Mouse (Mus musculus): ENCODE measurements at regions not wholly inside any gene's neighbourhood (a gene's known extent, or its start where the extent isn't known, plus 50 kb on each side); places are given as distances from the start of the nearest gene placed in this dataset.
"Not testable (repeated sequence)": the region's sequence is repeated elsewhere in the genome, so short reads cannot be mapped to it uniquely, and the experiment has no call there.

DNA sequence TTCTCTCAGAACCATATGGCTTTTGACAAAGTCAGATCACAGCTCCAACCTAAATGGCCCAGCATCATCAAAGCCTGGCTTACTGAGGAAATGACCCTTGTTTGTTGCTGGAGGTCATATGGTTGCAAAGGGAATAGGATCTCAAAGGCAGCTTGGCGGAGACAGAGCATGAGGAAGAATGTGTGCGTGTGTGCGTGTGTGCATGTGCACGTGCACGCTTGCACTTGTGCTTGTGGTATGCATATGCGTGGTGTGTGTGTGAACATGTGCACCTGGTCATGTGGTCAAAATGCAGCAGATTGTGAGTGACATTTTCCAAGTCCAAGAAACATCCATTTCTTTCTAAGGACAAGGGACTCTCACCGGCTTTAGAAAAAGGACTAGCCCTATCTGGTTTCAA lies 216.9 kb downstream of the Dact1 start:
- DNase-seq (ENCODE audit: low read depth, low spot score), result no peak

DNA sequence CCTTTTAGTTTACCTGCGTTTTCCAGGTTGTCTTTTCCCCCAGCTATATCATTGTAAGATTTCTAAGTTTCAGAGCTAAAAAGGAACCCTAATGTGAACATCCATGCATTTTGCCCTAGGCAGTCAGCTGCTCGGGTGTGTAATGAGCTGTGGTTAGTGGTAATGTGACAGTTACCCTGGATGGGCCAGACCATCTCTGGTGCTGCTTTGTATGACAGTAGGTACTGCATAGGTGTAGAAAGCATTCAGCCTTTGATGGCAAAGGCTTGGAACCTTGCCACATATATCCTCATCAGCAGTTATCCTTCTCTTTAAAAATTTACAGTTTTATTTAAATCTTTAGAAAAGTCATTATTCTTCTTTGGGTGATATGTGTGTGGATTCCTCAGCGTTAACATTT lies 222.5 kb downstream of the Dact1 start:
- DNase-seq (ENCODE audit: low read depth, low spot score), result no peak

DNA sequence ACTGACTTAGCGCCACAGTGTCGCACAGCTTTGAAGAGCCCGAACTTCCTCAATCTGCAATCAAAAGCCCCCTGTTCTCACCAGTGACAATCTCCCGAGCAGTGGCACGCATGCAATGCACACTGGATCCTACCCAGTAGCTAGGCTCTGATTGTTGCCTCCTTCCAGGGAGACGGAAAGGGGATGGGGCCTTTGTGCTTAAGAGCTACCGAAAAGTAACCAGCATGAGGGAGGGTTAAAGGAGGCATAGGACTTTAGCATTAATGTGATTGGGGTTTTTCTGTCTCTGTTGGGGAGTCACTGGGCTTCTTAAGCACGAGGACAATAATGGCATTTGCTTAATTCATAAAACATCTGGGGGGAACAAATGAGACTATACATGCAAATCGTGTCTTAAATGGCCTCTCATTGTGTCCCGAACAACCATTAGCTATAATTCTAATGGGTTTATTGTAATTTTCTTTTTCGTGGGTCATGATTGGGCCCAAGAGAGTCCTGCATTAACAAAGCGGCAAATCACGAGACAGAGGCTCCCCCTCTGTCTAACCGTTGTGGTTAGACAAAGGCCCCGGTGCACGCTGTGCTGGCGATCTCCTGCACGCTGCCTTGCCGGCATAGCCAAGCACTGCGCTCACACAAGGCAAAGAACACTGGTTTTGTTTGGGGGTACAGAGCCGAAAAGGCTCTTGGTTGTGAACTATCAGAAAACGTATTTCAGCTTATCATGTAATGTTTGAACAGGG lies 223.2 kb downstream of the Dact1 start:
- no peak for DNase-seq (ENCODE audit: low read depth, low spot score)

DNA sequence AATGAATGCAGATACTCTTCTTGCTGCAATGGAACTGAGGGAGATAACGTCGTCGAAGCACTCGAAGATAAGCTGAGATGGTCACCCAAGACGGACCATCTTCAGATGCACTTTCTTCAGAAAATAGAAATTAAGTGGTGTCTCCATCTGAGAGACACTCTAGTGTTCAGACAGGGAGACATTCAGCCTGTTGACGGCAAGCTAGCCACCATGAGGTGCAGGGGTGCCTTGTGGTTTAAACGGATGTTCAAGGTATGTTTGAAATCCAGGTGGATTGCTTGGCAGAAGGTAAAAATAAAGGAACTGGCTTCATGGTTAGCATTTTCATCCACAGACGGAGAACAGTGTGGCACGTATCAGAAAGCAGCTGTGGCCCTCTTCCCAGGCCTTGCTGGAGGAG lies 224.0 kb downstream of the Dact1 start:
- no peak for DNase-seq (ENCODE audit: low read depth, low spot score)

DNA sequence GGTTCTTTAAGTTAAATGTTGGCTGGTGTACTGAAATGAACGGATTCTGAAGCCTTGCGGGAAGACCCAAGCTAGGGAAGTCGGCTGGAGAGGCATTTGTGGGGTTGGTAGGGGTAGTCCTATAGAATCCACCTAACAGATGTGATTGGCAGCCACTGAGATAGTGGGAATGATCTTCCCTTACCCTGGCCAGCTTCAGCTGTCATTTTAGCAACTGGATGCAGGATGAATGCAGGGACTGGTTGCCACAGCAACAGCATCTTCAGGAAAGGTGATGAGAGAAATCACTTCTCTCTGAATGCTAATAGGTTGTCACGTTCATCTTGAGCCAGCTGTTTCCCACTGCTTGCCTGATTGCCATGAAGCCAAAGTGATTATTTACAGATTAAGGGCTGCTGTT lies 224.5 kb downstream of the Dact1 start:
- DNase-seq (ENCODE audit: low read depth, low spot score), result no peak

DNA sequence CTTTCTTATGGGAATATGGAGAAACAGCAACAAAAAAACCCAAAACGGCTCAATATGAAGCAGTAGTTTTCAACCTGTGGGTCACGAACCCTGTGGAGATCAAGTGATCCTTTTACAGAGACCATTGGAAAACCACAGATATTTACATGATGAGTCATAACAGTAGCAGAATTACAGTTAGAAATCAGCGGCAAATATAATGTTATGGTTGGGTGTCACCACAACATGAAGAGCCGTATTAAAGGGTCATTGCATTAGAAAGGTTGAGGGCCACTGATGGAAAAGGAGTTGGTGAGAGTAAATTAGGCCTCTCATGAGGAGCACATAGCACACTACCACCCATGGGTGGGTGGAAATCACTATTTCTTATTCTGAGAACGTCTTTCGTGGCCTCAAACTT lies 225.6 kb downstream of the Dact1 start:
- no peak for DNase-seq (ENCODE audit: low read depth, low spot score)

DNA sequence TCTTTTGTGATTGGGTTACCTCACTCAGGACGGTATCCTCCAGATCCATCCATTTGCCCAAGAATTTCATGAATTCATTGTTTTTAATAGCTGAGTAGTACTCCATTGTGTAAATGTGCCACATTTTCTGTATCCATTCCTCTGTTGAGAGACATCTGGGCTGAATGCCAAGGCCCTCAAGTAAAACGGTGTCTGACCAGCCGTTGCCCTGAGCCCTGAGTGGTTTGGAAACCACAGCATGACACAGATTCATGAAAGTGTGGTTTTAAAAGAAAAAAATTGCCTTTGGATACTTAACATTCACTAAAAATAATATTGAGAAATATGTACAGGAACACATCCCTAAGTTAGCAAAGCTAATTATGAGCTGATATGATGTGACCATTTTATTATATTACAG lies 226.1 kb downstream of the Dact1 start:
- not testable (repeated sequence) for DNase-seq (ENCODE audit: low read depth, low spot score)

DNA sequence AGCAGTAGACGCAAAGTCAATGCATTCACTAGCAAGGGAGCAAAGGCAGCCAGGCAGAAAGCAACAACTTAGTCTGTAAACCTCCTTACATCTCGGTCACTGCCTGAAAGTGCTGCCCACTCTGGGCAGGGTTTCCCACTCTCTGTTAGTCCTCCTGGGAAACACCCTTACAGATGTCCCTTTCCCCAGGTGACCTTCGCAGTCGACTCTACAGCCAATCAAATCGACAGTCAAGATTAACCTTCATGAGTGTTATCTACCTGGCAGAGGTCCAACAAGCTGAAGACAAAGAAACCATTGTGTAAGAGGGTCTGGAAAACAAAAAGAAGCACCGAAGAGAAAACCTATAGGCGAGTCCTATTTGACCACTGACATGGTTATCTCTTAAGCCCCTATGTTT lies 229.0 kb downstream of the Dact1 start:
- DNase-seq (ENCODE audit: low read depth, low spot score), result no peak

DNA sequence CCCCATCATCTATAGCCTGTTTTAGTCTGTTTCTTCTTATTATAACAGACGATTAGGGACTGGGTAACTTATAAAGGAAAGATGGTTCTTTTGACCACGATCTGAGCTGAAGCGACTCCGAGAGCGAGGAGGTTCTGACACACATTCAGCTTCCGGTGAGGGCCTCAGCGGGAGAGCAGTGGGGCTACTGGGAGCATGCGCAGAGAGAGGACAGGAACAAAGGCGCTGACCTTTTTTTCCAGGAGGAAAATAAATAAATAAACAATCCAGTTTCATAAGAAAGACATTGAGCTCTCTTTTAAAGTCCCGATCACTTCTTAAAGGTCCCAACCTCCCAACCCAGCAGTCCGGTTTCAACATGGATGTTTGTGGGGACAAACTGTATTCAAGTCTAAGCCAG lies 230.6 kb downstream of the Dact1 start:
- no peak for DNase-seq (ENCODE audit: low read depth, low spot score)

DNA sequence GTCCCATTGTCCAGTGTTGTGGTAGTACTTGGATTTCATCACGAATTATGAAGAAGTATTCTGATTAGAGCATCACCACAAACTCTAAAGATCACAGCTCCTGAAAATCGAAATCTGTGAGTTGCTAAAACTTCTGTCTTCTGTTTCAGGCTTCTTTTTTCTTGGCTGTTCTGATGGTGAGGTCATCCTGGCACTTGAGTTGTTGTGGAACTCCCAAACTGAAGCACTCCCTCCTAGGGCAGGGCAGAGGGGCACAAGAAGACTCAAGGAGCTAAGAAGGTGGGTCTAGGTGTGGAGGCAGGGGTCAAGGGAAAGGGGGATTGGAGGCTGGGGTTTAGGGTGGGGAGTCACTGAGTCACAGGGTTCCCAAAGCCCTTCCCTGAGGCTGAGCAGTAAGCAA lies 232.3 kb downstream of the Dact1 start:
- no peak for DNase-seq (ENCODE audit: low read depth, low spot score)

DNA sequence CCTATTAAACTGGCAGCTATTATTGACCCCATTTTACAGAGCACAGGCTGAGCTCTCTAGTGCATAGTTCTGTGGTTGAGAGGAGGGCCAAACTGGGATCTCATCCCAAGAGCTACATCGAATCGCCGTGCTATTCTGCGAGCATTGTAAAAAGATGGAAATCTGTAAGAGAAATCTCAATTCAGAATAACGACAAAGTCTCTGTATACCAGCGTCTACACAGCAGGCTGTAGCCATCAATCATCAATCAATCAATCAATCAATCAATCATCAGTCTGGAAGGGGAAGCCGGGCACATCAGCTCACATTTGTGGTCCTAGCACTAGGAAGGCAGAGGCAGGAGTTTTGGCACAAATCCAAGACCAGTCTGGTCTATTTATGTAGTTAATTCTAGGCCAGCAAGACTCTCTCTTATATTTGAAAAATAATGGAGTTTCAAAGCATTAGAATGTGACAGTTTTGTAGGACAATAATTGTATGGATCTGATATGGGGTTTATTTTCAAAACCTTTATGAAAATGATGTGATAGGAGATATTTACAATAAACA lies 234.0 kb downstream of the Dact1 start:
- no peak for DNase-seq (ENCODE audit: low read depth, low spot score)

DNA sequence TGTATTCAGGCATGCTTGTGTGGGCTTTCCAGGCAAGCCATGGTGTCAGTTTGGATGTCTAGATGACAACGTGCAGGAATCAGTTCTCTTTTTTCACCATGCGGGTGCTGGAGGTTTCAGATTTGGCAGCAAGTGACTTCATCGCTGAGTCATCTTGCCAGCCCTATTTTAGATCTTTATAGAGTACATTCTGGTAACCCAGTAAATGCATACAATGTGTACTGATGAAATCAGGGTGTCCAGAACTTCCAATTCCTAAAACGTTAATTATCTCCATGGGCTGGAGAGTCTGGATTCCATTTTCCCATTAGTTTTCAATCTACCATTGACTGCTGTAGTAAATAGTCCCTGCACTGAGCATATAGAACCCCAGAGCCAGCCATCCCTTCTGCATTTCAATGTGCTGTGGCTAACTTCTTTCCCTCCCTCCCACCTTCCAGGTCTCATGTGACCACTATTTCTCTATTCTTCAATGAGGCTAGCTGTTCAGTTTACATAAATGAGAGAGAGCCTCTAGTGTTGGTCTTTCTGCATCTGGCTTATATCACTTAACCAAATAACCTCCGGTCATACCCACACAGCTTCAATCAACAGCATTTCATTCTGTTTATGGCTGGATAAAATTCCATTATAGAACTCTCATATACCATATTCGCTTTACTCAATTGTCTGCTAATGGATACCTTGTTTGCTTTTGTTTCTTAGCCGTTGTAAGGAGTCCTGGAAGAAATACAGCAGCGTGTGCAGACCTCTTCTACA lies 234.9 kb downstream of the Dact1 start:
- DNase-seq (ENCODE audit: low read depth, low spot score), result no peak

DNA sequence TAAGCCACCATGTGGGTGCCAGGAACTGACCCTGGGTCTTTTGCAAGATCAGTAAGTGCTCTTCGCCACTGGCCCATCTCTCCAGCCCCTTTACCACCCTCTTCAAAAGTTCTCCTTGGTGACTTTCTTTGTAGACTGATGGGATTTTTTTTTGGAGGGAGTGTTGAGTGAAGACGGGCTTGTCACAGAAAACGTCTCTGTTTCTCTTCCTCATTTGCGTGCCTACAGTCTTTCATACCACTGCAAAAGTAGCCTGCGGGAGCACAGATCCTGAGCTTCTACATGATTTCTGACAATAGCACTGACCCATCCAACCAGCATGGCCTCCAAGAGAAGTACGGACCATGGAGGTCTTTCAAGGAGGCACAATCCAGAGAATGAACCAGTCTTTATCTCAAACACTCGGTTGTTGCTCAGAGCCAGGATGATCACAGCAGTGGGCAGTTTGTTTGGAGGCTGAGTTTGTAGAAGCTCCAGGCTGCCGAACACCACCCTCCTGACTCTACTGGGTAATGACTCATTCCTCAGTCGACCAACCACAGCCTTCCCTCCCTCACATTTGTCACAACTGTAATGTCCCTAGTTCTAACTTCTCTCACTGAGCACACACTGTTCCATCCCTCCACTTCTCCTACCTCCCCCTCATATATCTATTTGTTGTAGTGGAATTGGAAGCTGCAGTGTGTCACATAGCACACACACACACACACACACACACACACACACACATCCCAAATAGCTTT lies 237.0 kb downstream of the Dact1 start:
- DNase-seq (ENCODE audit: low read depth, low spot score), result no peak

DNA sequence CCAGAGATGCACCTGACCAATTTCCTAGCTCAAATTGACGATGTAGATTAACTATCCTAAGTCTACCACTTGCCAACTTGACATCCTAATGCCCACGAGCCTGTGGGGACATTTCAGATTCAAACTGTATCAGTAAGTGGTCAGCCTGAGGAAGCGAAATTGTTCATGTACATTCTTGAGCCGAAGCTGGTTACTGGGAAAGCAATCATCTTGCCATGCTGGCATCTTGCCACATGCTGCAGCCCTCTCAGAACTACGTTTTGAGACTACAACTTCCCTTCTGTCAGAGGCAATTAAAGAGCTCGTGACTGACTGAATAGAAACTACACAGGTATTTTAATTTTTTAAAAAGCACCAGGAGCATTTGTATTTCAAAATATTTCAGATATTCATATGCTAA lies 239.7 kb downstream of the Dact1 start:
- no peak for DNase-seq (ENCODE audit: low read depth, low spot score)

DNA sequence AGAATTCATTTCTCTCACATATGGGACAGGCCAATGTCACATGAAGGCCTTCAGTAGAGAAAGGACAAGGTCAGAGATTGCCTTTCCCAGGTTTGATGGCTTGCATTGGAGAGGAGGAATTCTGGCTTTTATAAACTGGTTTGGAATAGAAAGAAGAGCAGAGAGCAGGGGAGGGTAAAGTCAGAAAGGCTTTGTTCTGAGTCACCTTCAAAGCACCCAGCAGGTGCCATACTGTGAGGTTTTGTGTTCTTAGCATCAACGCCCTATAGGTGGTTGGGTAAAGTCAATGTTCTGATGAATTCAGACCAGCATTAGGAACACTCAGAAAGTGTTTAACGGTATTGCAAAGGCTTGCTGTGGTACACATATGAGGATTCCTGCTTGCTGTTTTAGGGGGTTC lies 244.5 kb downstream of the Dact1 start:
- DNase-seq (ENCODE audit: low read depth, low spot score), result no peak

DNA sequence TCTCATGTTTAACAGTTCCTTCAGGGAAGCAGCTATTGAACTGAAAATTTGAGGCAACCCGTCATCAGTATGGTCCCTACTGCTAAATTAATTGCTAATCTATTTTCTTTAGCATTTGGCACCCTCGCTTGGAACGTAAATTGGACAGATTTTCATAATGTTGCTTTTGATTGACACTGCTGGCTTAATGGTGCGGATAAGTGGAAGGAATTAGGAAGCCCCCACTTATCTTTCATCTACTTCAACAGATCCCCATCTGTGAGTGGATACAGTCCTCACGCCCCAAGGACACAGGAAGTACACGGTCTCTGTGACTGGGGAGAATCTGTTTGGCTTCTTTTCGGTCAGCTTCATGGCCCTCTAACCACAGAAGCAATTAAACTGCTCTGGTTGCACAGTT lies 251.6 kb downstream of the Dact1 start:
- DNase-seq (ENCODE audit: low read depth, low spot score), result no peak

DNA sequence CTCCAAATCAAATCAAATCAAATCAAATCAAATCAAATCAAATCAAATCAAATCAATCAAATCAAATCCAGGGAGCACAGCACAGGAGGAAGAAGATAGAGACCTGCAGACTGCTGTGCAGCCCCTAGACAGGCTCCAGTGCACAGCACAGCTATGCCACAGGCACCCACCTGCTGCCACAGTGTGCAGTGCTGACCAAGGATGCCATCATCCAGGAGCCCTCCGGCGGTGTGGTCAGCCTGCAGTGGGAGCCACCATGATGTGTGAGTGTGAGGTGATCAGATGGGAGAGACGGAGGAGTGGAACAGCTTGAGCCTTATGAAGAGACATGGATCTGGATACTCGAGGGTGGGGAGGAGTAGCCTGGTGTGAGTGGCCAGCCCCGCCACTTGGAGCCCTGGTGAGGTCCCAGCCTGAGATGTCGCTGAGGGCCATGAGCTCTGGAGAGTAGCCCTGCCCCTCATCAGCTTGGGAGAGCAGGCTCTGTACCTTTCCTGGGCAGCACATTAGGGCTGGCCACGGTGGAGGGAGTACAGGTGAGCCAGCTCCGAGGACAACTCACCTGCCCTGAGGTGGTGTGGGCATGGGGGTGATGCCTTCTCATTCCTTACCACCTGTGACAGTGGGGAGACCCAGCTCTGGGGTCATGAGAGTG lies 252.4 kb downstream of the Dact1 start:
- DNase-seq (ENCODE audit: low read depth, low spot score), result no peak

DNA sequence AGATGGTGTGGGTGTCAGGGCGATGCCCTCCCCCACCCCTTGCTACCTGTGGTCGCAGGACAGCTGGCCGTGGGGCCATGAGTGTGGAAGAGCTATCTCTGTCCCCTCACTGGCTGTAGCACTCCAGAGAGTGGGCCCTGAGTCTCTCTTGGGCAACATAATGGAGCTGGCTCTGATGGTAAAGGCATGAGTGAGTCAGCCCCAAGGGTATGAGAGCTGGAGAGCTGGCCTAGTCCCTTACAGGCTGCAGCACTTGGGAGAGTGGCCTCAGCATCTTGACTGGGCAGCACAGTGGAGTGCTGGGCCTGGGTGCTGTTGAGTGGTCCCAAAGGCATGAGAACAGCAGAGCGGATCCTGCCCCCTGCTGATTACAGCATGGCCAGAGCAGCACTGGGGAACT lies 253.5 kb downstream of the Dact1 start:
- DNase-seq (ENCODE audit: low read depth, low spot score), result no peak

DNA sequence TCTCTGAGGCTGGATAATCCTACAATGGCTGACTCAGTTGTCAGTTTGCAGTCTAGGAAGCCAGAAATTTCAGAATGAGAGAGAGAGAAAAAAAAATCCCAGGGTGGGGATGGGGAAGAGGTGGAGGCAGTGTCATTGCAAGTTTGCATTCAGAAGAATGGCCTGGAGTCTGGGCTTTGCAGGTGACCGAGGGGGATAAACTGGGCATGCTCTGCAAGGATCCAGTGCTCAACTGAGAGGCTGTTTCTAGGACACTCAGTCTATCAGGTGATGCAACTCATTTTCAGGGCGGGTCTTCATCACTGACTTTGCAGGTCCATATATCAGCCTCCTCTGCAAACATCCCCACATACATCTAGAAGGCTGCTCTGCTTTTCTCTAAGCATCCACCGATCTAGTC lies 256.7 kb downstream of the Dact1 start:
- no peak for DNase-seq (ENCODE audit: low read depth, low spot score)

DNA sequence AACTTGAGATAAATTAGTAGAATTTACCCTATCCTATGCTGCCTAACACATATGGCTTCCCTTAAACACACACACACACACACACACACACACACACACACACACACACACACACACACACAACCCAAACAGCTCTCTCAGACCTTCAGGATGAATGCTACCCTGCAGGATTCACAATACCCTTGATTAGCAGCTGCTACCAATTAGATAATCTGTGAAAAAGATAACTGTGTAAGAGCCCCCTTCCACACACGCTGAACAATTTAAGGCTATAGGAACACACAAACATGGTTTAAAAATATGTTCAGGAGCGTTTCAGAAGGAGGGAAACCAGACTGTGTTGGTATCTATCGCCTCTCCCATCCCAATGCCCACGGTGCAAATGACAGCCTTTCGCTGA lies 258.6 kb downstream of the Dact1 start:
- no peak for DNase-seq (ENCODE audit: low read depth, low spot score)

DNA sequence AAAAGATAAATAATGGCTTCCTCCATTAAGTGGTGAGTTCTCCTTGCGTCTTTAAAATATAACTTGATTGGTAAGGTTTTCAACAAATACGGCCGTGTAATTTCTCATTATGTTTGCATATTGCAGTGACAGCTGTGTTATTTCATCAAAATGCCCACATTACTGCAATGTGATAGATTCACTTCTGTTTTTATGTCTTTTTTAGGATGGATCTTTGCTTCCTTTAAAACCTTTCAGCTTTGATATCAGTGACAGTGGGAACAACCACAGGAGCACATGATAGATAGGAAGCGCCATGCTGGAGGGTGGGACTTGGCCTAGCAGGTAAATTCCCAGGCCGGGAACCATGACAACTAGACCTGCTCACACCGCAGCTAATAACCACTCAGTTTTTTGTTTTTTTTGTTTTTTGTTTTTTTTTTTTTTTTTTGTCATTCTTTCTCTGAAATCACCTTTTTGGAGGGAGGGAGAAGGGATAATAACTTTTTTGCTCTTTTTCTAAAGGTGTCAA lies 259.3 kb downstream of the Dact1 start:
- DNase-seq (ENCODE audit: low read depth, low spot score), result no peak

DNA sequence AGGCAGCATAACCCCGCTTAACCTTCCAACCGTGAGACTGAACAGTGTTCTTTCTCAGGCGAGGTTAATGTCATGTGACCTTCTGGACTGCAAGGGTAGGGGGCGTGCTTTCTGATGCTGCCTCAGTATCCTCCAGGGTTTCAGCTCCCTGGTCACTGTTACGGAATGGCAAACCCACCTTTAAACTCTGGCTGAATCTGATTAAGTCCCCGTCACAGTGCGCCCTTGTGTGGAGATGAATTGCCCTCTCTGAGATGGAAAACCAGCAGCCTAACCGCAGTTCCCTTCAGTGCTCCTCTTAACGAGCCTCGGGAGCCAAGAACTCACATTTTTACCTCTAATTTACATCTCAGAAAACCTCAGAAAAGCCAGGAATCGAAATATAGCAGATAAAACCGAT lies 260.0 kb downstream of the Dact1 start:
- DNase-seq (ENCODE audit: low read depth, low spot score), result no peak
